Mouse (Mus musculus) hindbrain, embryonic 15.5 days (tissue): Measurements from ENCODE around the gene Cers6. TPM values are rescaled to one million over a fixed set of nuclear protein-coding genes. Genes with fewer than 3 reads are reported as not detected.

Experiments
- ATAC-seq: fragments of 200-750 bp; cut with Nextera tagmentation; 2 replicates; pipeline ENCODE4 v1.8.0; 2017; ENCODE audit warnings: low read depth, moderate number of reproducible peaks, moderate TSS enrichment; ENCODE audit not compliant: low FRiP score
- H3K27ac ChIP-seq: fragments of 300-500 bp; sonication (generic); replicated peaks from 2 replicates; pipeline ENCODE4 v1.5.1; 2015; ENCODE audit warnings: mild to moderate bottlenecking, inconsistent platforms
- H3K27me3 ChIP-seq: fragments of 300-500 bp; sonication (generic); 2 replicates; pipeline ENCODE4 v1.6.1; 2015; ENCODE audit warnings: control low read depth, inconsistent platforms
- H3K36me3 ChIP-seq: fragments of 300-500 bp; sonication (generic); 2 replicates; pipeline ENCODE4 v1.6.1; 2015; ENCODE audit warnings: control low read depth, inconsistent platforms
- H3K4me1 ChIP-seq: fragments of 300-500 bp; sonication (generic); replicated peaks from 2 replicates; pipeline ENCODE4 v1.6.1; 2015; ENCODE audit warnings: control low read depth, inconsistent platforms
- H3K4me2 ChIP-seq: fragments of 300-500 bp; sonication (generic); 2 replicates; pipeline ENCODE4 v1.6.1; 2015; ENCODE audit warnings: moderate library complexity, mild to moderate bottlenecking, inconsistent platforms
- H3K4me3 ChIP-seq: fragments of 300-500 bp; sonication (generic); 2 replicates; pipeline ENCODE4 v1.5.1; 2015; ENCODE audit warnings: mild to moderate bottlenecking, inconsistent platforms
- H3K9ac ChIP-seq: fragments of 300-500 bp; sonication (generic); 2 replicates; pipeline ENCODE4 v1.6.1; 2015; ENCODE audit warnings: inconsistent platforms
- H3K9me3 ChIP-seq: fragments of 300-500 bp; sonication (generic); 2 replicates; pipeline ENCODE4 v1.6.1; 2016; ENCODE audit warnings: control low read depth, inconsistent platforms
- WGBS: fragments of 180-500 bp; shearing (Covaris S2); methylation state at CpG from one replicate; pipeline ENCODE4 v1.1.7; 2015; 5-methylcytosine and 5-hydroxymethylcytosine counted together
- polyA plus RNA-seq: library from polyadenylated mRNA; unstranded; fragments of >200 nt; fragmentation: Nextera tagmentation; extraction: Ambion mirVana; gene quantifications from 2 replicates; pipeline ENCODE4 v1.2.1, GENCODE M21; 2015

Cers6 gene
- polyA plus RNA-seq, 1 experiment from 2014 or later: 54.9 TPM

DNA sequence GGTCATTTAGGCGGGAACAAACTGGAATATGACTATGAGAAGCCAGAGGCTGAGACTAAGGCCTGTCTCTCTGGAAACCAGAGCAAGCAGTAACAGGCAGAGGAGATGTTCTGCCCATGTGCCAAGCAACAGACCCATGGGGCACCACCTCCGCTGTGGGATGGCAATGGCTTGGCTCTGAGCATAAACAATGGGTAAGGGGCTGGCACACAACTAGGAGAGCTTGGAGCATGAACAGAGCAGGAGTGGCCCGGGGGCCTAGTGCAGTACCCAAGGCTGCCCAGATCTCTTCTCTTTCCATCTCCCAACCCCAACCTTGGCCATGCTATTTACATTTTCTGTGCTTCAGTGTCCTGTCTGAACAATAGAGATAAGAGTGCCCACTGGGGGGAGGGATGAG, 237.5 kb downstream of the Cers6 start:
- no peaks in the 10 kb centered on the region for H3K27me3 ChIP-seq
- H3K9me3 ChIP-seq: no peaks in the 10 kb centered on the region
- H3K4me3 ChIP-seq: no peak overlapping the region
- H3K27ac ChIP-seq: no peak overlapping the region
- H3K9ac ChIP-seq: no peak overlapping the region
- H3K4me1 ChIP-seq: no peaks in the 10 kb centered on the region
- 0 out of 2 replicates have a peak, but pooled peaks have one; percentile 38 for ATAC-seq
- H3K36me3 ChIP-seq: no peaks in the 10 kb centered on the region
- WGBS: 83% methylated on average over 3 of the region's 3 CpGs
- H3K4me2 ChIP-seq: no peak overlapping the region

DNA sequence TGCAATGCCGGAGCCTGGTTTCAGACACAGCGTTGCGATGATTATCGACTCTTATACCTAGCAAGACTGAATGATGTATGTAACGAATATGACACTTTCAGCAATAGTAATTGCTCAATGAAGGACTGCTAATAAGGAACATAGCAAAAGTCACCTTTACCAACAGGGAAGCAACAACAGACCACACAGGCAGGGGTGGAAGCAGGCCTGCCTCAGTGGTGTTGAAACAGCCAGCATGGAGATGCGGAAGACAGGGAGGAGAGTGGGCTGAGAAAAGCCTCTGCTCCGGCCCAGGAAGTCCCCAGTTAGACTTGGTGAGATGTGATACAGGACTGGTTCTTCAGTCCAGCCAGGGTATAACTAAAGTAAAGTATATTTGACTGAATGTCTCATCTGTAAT, 237.9 kb downstream of the Cers6 start:
- Histone ChIP-seq H3K9ac (no peak overlapping the region), H3K27me3 (no peaks in the 10 kb centered on the region), H3K9me3 (no peaks in the 10 kb centered on the region), H3K27ac (no peak overlapping the region), H3K4me2 (no peak overlapping the region), H3K36me3 (no peaks in the 10 kb centered on the region), H3K4me1 (no peaks in the 10 kb centered on the region), H3K4me3 (no peak overlapping the region)
- WGBS: 96% methylated on average over 7 of the region's 7 CpGs
- ATAC-seq: no peak

DNA sequence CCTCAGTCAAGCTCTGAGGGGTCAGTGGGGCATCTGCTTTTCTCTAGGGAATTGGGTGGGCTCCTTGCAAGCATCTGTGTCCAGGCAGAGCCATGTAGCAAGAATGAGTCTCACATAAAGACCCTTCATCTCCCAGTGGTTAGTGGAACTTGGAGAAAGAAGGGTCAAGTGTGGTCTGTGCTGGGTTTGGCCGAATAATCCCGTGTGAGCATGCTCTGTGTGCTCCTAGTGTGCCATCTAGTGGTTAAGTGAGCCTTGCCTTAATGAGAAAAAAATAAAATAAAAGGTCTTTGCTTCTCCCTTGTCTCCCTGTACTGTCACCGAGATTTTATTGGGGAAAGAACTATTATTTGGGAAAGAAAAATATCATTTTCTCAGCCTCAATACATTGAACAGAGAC, 239.5 kb downstream of the Cers6 start:
- H3K9me3 ChIP-seq: no peaks in the 10 kb centered on the region
- no peak overlapping the region for H3K9ac ChIP-seq
- no peak overlapping the region for H3K4me3 ChIP-seq
- no peaks in the 10 kb centered on the region for H3K4me1 ChIP-seq
- no peak overlapping the region for H3K4me2 ChIP-seq
- no peak for ATAC-seq
- H3K36me3 ChIP-seq: no peaks in the 10 kb centered on the region
- H3K27ac ChIP-seq: no peak overlapping the region
- no peaks in the 10 kb centered on the region for H3K27me3 ChIP-seq
- WGBS: 26% methylated on average over 3 of the region's 3 CpGs

DNA sequence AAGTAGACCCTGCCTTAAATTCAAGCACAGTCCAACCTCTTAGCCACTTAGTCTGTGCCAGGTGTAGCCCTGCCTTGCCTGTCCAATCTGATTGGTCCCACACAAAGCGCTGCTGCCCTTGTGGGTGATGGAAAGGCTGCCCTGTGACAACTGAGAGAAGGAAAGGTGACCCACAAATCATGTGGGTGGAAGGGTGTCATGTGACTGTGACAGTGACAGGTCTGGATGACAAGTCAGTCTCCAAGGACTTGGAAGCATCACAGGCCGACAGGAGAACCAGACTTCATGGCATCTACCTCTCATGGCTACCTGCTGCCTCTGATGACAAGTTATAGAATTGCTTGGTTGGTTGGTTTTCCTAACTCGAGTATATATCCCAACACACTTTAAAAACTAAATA, 242.3 kb downstream of the Cers6 start:
- Histone ChIP-seq H3K9me3 (no peaks in the 10 kb centered on the region), H3K27ac (no peak overlapping the region), H3K9ac (no peak overlapping the region), H3K4me3 (no peak overlapping the region), H3K4me1 (no peaks in the 10 kb centered on the region), H3K4me2 (no peak overlapping the region), H3K27me3 (no peaks in the 10 kb centered on the region), H3K36me3 (0 out of 2 replicates have a peak, but pooled peaks cover 3% of the 10 kb centered on the region)
- 74% methylated on average over 3 of the region's 3 CpGs for WGBS
- ATAC-seq: no peak

DNA sequence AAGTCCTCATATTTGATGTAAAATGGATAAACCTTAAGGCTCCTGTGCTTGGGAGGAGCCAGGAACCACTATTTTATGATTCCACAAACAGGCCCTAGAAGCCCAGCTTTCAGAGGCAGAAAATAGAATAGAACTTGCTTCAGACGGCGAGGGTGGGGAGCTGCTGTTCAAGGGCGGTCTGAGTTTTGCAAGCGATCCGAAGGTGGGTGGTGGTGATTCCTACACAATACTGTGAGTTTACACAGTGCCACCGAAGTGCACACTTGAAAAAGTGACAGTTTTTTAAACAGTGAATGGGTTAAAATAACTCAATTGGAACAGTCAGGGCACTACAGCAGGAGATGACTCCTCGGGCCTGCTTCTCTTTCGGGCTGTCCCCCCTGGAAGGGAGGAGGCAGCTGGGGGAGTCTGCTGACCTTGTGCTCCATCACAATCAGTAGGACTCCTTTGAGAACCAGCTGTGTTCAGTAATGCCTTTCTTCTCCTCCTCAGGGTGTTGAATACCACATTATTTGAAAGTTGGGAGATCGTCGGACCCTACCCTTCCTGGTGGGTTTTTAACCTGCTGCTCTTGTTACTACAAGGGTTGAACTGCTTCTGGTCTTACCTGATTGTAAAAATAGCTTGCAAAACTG, 243.4 kb downstream of the Cers6 start:
- H3K9ac ChIP-seq: no peak overlapping the region
- no peaks in the 10 kb centered on the region for H3K4me1 ChIP-seq
- H3K27ac ChIP-seq: no peak overlapping the region
- WGBS: 44% methylated on average over 10 of the region's 10 CpGs
- H3K9me3 ChIP-seq: no peaks in the 10 kb centered on the region
- no peak overlapping the region for H3K4me3 ChIP-seq
- no peak overlapping the region for H3K4me2 ChIP-seq
- no peaks in the 10 kb centered on the region for H3K27me3 ChIP-seq
- 0 out of 2 replicates have a peak, but pooled peaks cover 3% of the 10 kb centered on the region for H3K36me3 ChIP-seq
- no peak for ATAC-seq

DNA sequence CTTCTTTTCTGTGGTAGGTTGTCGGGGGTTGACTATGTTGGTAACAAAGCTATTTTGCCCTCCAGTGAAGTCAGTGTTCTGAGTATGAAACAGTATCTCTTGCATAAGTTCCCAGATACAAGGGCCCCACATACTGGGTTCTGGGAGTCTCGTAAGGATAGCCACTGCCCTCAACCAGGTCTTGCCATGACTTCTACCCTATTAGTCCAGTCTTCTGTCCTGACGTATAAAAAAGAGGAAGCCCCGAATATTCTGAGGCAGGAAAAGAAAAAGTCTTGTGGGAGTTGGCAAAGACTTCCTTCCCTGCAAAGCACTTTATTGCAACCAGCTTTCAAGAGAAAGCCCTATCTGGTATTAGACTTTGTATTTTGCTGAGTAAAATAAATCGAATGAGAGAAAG, 248.0 kb downstream of the Cers6 start:
- Histone ChIP-seq H3K36me3 (peaks cover 11% of the 10 kb centered on the region), H3K4me1 (no peaks in the 10 kb centered on the region; the same call in 1 of the 2 replicates), H3K27ac (no peak overlapping the region), H3K4me3 (no peak overlapping the region), H3K9ac (no peak overlapping the region), H3K27me3 (no peaks in the 10 kb centered on the region), H3K4me2 (no peak overlapping the region), H3K9me3 (no peaks in the 10 kb centered on the region)
- ATAC-seq: no peak
- 76% methylated on average over 5 of the region's 5 CpGs for WGBS

DNA sequence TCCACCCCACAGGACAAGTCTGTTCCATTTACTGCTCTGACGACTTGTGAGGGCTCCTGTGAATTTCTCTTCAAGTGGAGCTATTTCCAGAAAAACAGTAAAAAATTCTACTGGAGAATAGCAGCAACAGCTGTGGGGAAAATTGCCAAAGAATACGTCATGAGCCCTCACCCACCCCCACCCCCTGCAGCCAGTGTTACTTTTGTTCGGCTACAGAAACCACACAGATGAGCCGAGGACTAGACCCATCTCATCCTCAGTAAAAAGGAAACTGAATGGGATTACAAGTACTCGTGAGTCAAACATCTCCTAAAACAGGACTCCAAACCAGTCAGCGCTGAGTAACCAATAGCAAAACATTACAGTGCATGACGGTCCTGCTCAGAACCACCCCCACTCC, 248.5 kb downstream of the Cers6 start:
- no peak overlapping the region for H3K4me3 ChIP-seq
- no peaks in the 10 kb centered on the region for H3K9me3 ChIP-seq
- peaks cover 11% of the 10 kb centered on the region for H3K36me3 ChIP-seq
- 60% methylated on average over 7 of the region's 7 CpGs for WGBS
- no peak overlapping the region for H3K27ac ChIP-seq
- ATAC-seq: no peak
- H3K27me3 ChIP-seq: no peaks in the 10 kb centered on the region
- H3K9ac ChIP-seq: no peak overlapping the region
- no peaks in the 10 kb centered on the region; the same call in 1 of the 2 replicates for H3K4me1 ChIP-seq
- H3K4me2 ChIP-seq: no peak overlapping the region

DNA sequence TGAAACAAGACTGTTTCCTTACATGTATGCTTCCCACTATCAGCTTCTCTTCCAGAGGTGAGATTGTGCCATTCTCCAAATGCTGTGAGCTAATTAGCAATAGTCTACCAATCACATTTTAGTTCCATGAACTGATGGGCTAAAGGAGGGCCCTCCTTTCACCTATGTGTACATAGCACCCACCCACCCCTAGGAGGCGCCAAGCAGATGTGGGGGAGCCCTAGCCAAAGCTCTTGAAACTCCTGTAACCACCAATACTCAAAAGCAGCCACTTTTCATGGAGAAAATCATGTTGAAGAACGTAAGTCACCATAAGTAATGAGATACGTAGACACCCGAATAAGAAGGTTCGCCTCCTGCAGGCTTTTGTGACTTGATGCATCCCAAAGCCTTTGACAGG, 251.4 kb downstream of the Cers6 start:
- Histone ChIP-seq H3K4me2 (no peak overlapping the region), H3K27ac (no peak overlapping the region), H3K9ac (no peak overlapping the region), H3K27me3 (no peaks in the 10 kb centered on the region), H3K4me1 (no peaks in the 10 kb centered on the region; the same call in 1 of the 2 replicates), H3K9me3 (no peaks in the 10 kb centered on the region), H3K4me3 (no peak overlapping the region), H3K36me3 (peaks cover 18% of the 10 kb centered on the region)
- WGBS: 89% methylated on average over 5 of the region's 5 CpGs
- ATAC-seq: no peak

DNA sequence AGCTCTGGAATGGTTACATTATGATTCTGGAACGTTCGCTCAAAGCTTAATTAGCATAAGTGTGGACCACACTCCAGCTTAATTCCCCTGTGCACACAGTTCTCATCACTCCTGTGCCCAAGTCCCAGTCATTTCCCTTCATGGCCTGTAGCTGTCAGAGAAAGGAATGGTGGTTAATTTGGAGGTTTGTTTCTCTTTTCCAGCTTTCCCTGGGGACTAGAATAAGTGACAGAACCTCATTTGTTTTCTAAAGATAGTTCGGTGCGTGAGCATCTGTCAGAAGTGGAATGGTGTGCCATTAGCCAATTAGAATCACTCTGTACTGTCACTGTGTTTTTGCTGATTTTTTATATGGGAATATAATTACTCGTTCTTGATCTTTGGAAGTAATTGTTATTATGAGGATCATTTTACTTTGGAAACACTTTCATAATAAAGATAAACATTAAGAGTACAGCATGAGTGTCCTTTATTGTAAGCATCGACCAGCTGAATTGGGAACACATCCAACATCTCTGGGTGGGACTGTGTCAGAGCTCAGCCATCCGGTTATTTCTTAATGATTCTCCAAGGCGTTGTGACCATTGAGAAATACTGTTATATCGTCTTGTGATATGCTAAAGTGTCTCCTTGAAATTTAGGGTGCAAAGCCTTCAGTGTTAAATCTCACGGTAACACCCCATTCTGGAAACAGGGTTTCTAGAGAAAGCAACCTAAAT, 252.7 kb downstream of the Cers6 start:
- Histone ChIP-seq H3K4me1 (no peaks in the 10 kb centered on the region; the same call in 1 of the 2 replicates), H3K4me3 (no peak overlapping the region), H3K9ac (no peak overlapping the region), H3K4me2 (no peak overlapping the region), H3K27me3 (no peaks in the 10 kb centered on the region), H3K36me3 (peaks cover 14% of the 10 kb centered on the region), H3K9me3 (no peaks in the 10 kb centered on the region), H3K27ac (peak overlapping the region; percentile 53; the same call in 1 of the 2 replicates)
- 46% methylated on average over 10 of the region's 10 CpGs for WGBS
- ATAC-seq: no peak

DNA sequence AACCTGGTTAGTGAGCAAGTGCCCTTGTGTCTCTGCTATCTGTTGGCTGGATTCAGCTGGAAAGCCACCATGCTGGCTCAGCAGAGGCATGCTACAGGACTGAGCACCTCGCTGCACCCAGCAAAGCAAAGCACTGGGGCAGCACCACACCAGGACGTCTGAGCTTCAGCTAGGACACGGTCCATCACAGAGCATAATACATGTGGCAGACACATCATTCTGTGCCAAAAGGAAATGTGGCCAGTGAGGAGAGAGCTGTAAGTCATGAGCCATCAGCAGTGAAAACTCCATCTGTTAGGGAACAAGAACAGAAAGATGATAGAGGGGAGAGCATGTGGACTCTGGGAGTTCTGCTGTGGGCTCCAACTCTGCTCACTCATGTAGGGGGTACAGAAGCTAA, 254.7 kb downstream of the Cers6 start:
- Histone ChIP-seq H3K27ac (no peak overlapping the region), H3K36me3 (peaks cover 14% of the 10 kb centered on the region), H3K27me3 (no peaks in the 10 kb centered on the region), H3K9me3 (no peaks in the 10 kb centered on the region), H3K9ac (no peak overlapping the region), H3K4me1 (no peaks in the 10 kb centered on the region; the same call in 1 of the 2 replicates), H3K4me2 (no peak overlapping the region), H3K4me3 (no peak overlapping the region)
- WGBS: 84% methylated on average over 3 of the region's 3 CpGs
- 0 out of 2 replicates have a peak, but pooled peaks have one; percentile 37 for ATAC-seq

DNA sequence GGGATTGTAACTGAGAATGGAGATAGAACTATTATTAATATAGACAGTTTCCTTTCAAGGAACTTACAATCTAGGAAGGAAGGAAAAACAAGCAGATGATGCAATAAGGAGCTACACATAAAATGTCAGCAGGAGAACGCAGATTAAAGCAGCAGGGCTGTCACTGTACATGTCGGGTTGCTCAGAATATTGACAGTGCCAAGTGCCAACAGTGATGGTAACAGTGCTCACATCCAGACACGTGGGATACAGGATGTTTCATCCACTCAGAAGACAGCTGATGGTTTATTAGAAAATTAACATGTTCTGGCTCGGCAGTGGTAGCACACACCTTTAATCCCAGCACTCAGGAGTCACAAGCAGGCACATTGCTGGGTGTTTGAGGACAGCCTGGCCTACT, 255.5 kb downstream of the Cers6 start:
- no peak overlapping the region for H3K4me2 ChIP-seq
- H3K9me3 ChIP-seq: no peaks in the 10 kb centered on the region
- WGBS: 53% methylated on average over 4 of the region's 4 CpGs
- no peak for ATAC-seq
- peaks cover 8% of the 10 kb centered on the region for H3K36me3 ChIP-seq
- no peak overlapping the region for H3K9ac ChIP-seq
- no peaks in the 10 kb centered on the region for H3K27me3 ChIP-seq
- H3K4me1 ChIP-seq: no peaks in the 10 kb centered on the region; the same call in 1 of the 2 replicates
- H3K27ac ChIP-seq: no peak overlapping the region
- no peak overlapping the region for H3K4me3 ChIP-seq

DNA sequence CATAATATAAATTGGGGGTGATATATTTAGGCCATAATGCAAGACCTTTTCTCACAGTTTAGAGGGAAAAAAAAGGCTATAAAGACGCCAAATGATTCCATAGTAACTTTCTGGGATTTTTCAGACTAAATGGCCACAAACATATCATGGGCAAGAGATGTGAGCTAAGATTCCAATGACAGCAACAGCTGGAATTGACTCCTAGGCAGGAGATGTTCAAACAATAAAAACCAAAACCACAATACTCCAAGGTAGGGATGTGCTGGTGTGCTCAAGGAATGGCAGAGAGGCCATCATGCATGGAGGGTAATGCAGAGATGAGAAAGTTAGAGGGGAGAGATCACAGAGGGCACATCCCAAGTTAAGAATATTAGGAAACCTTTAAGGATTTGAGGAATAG, 257.8 kb downstream of the Cers6 start:
- H3K4me1 ChIP-seq: no peaks in the 10 kb centered on the region; the same call in 1 of the 2 replicates
- no peak overlapping the region for H3K4me2 ChIP-seq
- no peak overlapping the region for H3K9ac ChIP-seq
- no peak overlapping the region for H3K4me3 ChIP-seq
- WGBS: 91% methylated on average over 1 of the region's 1 CpGs
- peaks cover 7% of the 10 kb centered on the region; the same call in 1 of the 2 replicates for H3K36me3 ChIP-seq
- H3K27me3 ChIP-seq: no peaks in the 10 kb centered on the region
- no peak for ATAC-seq
- H3K27ac ChIP-seq: 0 out of 2 replicates have a peak overlapping the region, but pooled peaks have one; percentile 18
- H3K9me3 ChIP-seq: no peaks in the 10 kb centered on the region
